Mouse (Mus musculus): ENCODE data around the gene Zp3r.

- TF ChIP-seq CTCF (IDR thresholded peaks at IDR 0.05; ENCODE audit: extremely low read depth, insufficient read length, insufficient replicate concordance, low read depth, low read length) (no peak), POLR2A (IDR thresholded peaks at IDR 0.05; ENCODE audit: low read depth, low read length) (no peak)
Measured at GRCm38 (mm10) chr1:130549160-130549559, 80.3 kb downstream of the Zp3r start.

Measured in small intestine, adult 2 months (tissue).